Mouse (Mus musculus) heart, adult 2 months (tissue): Measurements from ENCODE around the gene Osbp2. TPM values are rescaled to one million over a fixed set of nuclear protein-coding genes. Genes with fewer than 3 reads are reported as not detected.

Experiments used
- DNase-seq, 2 experiments: peaks; one replicate each; pipeline ENCODE4 v3.0.0; 2021
- H3K27ac ChIP-seq: fragments of 200-600 bp; 2 replicates; pipeline ENCODE4 v1.8.1; 2022
- H3K27me3 ChIP-seq: fragments of 200-500 bp; 2 replicates; pipeline ENCODE4 v1.6.1; 2012; ENCODE audit warnings: mild to moderate bottlenecking, low read length, inconsistent platforms, mixed read lengths; ENCODE audit not compliant: control insufficient read depth, insufficient read depth
- H3K36me3 ChIP-seq: fragments of 200-500 bp; 2 replicates; pipeline ENCODE4 v1.6.1; 2012; ENCODE audit warnings: low read length, inconsistent platforms; ENCODE audit not compliant: control insufficient read depth, insufficient read depth
- H3K4me1 ChIP-seq: fragments of 200-500 bp; 2 replicates; pipeline ENCODE4 v1.6.1; 2011; ENCODE audit warnings: low read length; ENCODE audit not compliant: control insufficient read depth, insufficient read depth
- H3K4me3 ChIP-seq: fragments of 200-600 bp; 2 replicates; pipeline ENCODE4 v1.8.1; 2022
- H3K79me2 ChIP-seq: fragments of 200-500 bp; replicated peaks from 2 replicates; pipeline ENCODE4 v1.6.1; 2012; ENCODE audit warnings: mild to moderate bottlenecking, inconsistent platforms, low read length, moderate library complexity, mixed read lengths; ENCODE audit not compliant: control insufficient read depth, insufficient read depth
- H3K9ac ChIP-seq: fragments of 200-500 bp; 2 replicates; pipeline ENCODE4 v1.6.1; 2012; ENCODE audit warnings: low read depth, mild to moderate bottlenecking, control low read depth, inconsistent platforms, low read length, mixed read lengths
- CTCF ChIP-seq: fragments of 200-600 bp; IDR thresholded peaks from 2 replicates; pipeline ENCODE4 v1.8.1; 2022; ENCODE audit warnings: antibody characterized with exemption, mild to moderate bottlenecking, moderate library complexity
- EP300 ChIP-seq: fragments of 200-500 bp; IDR thresholded peaks from 2 replicates; pipeline ENCODE4 v1.6.1; 2011; ENCODE audit warnings: low read depth, low read length, control low read depth; ENCODE audit not compliant: insufficient read depth
- POLR2A ChIP-seq: fragments of 200-500 bp; IDR thresholded peaks from 2 replicates; pipeline ENCODE4 v1.6.1; 2011; ENCODE audit warnings: mild to moderate bottlenecking, low read depth, low read length, control low read depth; ENCODE audit not compliant: insufficient read depth
- WGBS: fragments of 180-500 bp; shearing (Covaris S2); methylation state at CpG from one replicate; pipeline ENCODE4 v1.1.7; 2018; 5-methylcytosine and 5-hydroxymethylcytosine counted together
- intact Hi-C: fragments of 180-260 bp; cut with DNase I; formaldehyde crosslinking; loops from one replicate; pipeline ENCODE4 v1.15.1; 2025
- polyA plus RNA-seq: library from polyadenylated mRNA; depleted of rRNA; stranded (reverse); fragments of >200 nt; gene quantifications from 2 replicates; pipeline ENCODE4 v1.2.3, GENCODE M21; 2012
- total RNA-seq, 2 experiments: library from RNA; stranded (reverse); gene quantifications; 2 replicates each; pipeline ENCODE4 v1.2.3; 2021

The Osbp2 gene
- total and polyA plus RNA-seq, 3 experiments, result 10.9 to 16.2 (median 12.9) TPM

DNA sequence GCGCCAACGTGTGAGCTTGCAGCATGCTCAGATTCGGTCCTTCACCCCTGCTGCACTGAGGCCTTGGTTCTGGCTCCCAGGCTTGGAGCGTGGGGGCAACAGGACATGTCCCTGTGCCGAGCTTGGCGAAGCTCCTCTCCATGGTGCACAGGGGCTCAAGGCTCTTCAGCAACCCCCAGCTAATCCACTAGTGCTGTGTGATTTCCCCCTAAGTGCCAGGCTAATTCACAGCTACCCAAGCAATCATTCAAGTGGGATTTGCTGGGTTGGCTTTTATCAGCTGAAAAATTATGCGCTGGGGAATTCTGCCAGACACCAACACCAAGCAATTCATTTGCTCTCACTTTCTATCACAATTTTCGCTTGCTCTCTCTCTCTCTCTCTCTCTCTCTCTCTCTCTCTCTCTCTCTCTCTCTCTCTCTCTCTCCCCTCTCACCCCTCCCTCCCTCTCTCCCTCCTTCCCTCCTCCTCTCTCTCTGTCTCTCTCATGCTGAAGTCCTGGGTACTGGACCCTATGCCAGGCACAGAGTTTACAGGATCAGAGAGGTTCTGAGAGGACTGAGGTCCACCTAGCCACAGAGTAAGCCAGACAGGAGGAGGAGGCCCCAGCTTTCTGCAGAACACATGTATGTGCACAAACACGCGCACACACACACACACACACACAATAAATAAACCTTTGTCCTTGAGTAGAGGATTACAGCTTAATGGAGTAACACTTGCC lies 138.2 kb downstream of the Osbp2 start:
- DNase-seq, result no peak
- H3K27ac ChIP-seq, result no peak overlapping the region
- WGBS, result 57% methylated on average over 10 of the region's 10 CpGs
- H3K9ac ChIP-seq, result no peak overlapping the region
- intact Hi-C loops, result no loop called here
- no peak overlapping the region for H3K4me3 ChIP-seq
- TF ChIP-seq POLR2A (no peak), CTCF (no peak), EP300 (no peak)
- H3K4me1 ChIP-seq, result no peaks in the 10 kb centered on the region; the same call in 1 of the 2 replicates
- no peaks in the 10 kb centered on the region for H3K79me2 ChIP-seq
- no peaks in the 10 kb centered on the region for H3K27me3 ChIP-seq
- H3K36me3 ChIP-seq, result no peaks in the 10 kb centered on the region

DNA sequence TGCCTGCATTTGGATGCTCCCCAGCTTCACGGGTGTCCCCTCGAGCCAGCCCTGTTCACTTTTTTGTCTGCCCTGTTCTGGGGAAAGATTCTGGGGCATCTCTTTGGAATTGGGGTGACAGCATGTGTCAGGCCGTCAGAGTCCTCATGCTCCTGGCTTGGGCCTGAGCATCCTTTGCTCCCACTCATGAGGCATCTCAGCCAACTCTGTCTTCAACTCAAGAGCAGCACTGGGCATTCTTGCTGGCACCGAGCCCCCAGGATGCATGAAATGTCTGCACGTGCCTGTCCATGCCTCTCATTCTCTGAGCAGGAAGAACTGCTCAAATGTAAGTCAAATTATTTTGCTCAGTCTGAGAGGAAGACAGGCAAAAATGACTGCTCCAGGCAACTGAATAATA lies 139.0 kb downstream of the Osbp2 start:
- no peaks in the 10 kb centered on the region for H3K36me3 ChIP-seq
- DNase-seq, result no peak
- intact Hi-C loops, result no loop called here
- no peaks in the 10 kb centered on the region for H3K79me2 ChIP-seq
- TF ChIP-seq CTCF (no peak), EP300 (no peak), POLR2A (no peak)
- no peak overlapping the region for H3K27ac ChIP-seq
- H3K4me3 ChIP-seq, result no peak overlapping the region
- no peaks in the 10 kb centered on the region; the same call in 1 of the 2 replicates for H3K4me1 ChIP-seq
- no peak overlapping the region for H3K9ac ChIP-seq
- WGBS, result 66% methylated on average over 5 of the region's 5 CpGs
- H3K27me3 ChIP-seq, result no peaks in the 10 kb centered on the region

DNA sequence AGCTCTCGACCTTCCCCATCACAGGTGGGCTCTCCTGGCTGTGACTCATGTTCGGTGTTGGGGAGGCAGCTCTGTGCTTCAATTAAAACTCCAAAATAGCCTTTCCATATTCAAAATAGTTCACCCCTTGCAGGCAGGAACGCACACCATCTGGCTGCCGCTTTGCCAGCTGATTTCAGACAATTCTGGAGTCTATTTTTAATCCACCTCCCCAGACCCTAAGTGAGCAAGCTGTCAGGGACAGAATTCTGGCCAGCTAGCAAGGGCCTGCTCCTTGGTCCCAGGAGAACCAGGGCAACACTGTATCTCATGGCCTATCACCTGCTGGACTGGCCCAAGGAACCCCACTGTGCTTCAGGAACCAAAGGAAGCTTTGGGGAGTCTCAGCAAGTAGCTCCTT lies 139.8 kb downstream of the Osbp2 start:
- H3K79me2 ChIP-seq, result no peaks in the 10 kb centered on the region
- no peaks in the 10 kb centered on the region; the same call in 1 of the 2 replicates for H3K4me1 ChIP-seq
- no peak overlapping the region for H3K27ac ChIP-seq
- no peaks in the 10 kb centered on the region for H3K27me3 ChIP-seq
- no peaks in the 10 kb centered on the region for H3K36me3 ChIP-seq
- WGBS, result 47% methylated on average over 4 of the region's 4 CpGs
- no peak for DNase-seq
- no peak overlapping the region for H3K9ac ChIP-seq
- intact Hi-C loops, result no loop called here
- no peak overlapping the region for H3K4me3 ChIP-seq
- TF ChIP-seq POLR2A, result no peak

DNA sequence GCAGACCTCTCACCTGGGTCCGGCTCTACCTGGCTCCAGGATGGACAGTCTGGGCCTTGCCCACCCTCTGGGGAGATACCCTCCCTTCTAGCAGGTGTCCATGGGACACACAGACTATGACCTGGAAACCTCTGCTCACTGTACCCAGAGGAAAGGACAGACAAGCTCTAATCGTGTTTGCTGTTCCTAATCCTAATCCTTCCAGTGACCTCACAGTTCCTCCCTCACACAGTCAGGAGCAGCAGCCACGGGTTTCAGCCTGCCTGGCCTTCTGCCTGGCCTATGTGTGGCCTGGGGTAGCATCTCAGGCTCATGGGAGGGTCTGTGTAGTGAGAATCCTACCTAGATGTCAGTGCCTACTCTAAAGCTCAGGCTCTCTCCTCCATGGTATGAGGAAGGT lies 140.8 kb downstream of the Osbp2 start:
- Histone ChIP-seq H3K4me1 (no peaks in the 10 kb centered on the region; the same call in 1 of the 2 replicates), H3K27me3 (no peaks in the 10 kb centered on the region), H3K79me2 (no peaks in the 10 kb centered on the region), H3K9ac (no peak overlapping the region), H3K36me3 (no peaks in the 10 kb centered on the region), H3K4me3 (no peak overlapping the region), H3K27ac (no peak overlapping the region)
- DNase-seq, result no peak
- TF ChIP-seq EP300 (no peak), CTCF (no peak), POLR2A (no peak)
- intact Hi-C loops, result no loop called here
- 45% methylated on average over 3 of the region's 3 CpGs for WGBS

DNA sequence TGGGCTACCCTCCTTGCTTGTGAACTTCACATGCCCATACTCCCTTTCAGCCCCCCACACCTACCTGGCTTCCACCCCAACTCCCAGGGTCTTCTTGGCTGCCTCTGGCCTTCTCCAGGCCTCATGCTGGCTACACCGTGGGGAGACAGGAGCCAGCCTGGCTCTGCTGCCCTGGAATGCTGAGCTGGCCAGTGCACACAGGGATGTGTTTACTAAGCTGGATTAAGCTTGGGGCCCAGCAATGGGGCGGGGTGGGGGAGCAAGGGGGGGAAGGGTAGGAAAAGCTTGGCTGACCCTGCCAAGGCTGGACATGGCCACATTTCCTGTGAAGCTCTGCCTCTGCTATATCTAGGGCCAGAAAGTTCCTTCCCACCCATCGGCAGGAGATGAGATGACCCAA lies 141.7 kb downstream of the Osbp2 start:
- no peak overlapping the region for H3K4me3 ChIP-seq
- H3K27ac ChIP-seq, result no peak overlapping the region
- no peak overlapping the region for H3K9ac ChIP-seq
- no peaks in the 10 kb centered on the region; the same call in 1 of the 2 replicates for H3K4me1 ChIP-seq
- no peaks in the 10 kb centered on the region for H3K27me3 ChIP-seq
- H3K79me2 ChIP-seq, result no peaks in the 10 kb centered on the region
- DNase-seq, result no peak
- 35% methylated on average over 3 of the region's 3 CpGs for WGBS
- TF ChIP-seq POLR2A (no peak), CTCF (no peak), EP300 (no peak)
- intact Hi-C loops, result no loop called here
- no peaks in the 10 kb centered on the region for H3K36me3 ChIP-seq

DNA sequence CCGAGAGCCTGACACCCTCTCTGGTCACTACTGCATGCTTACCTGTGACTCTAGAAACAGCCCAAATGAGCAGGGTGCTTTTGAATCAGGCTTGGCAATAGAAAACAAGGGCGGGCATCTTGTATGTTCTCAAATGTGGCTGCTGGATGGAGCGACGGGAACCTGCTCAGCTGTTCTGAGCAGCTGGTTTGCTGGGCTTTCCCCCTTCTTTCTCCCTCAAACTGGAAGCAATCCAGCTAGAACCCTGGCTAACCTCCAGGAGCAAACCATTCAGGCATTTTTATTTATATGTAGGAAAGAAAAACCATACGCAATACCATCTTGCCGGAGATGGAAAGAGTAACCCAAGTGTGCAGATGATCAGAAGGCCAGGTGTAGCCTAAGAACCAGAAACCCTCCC lies 147.0 kb downstream of the Osbp2 start:
- no peak overlapping the region for H3K27ac ChIP-seq
- DNase-seq, result no peak
- H3K79me2 ChIP-seq, result no peaks in the 10 kb centered on the region
- H3K4me1 ChIP-seq, result no peaks in the 10 kb centered on the region
- intact Hi-C loops, result no loop called here
- H3K27me3 ChIP-seq, result no peaks in the 10 kb centered on the region
- H3K9ac ChIP-seq, result no peak overlapping the region
- H3K36me3 ChIP-seq, result no peaks in the 10 kb centered on the region
- no peak overlapping the region for H3K4me3 ChIP-seq
- WGBS, result 69% methylated on average over 6 of the region's 6 CpGs
- no peak for TF ChIP-seq EP300
- TF ChIP-seq POLR2A, result no peak
- no peak for TF ChIP-seq CTCF
